Comparison of ENCODE assay signal across 8 mouse cellular contexts in genomic region chr1:86530871-86531546, GRCm38 (mm10). TPM values are rescaled to one million over a fixed set of nuclear protein-coding genes. Genes with fewer than 3 reads are reported as not detected.
DNase-seq lines count a peak whose midpoint lies in the region; ATAC-seq and TF ChIP-seq lines count a peak whose summit lies in the region.

No protein-coding gene starts in this region.

- H3K4me1 ChIP-seq in hindbrain, postnatal 0 days (ENCODE audit: insufficient read depth, low read length) = peaks cover 8% of the 10 kb centered on the region
- H3K4me1 ChIP-seq in neural tube, embryonic 11.5 days (ENCODE audit: control insufficient read depth, insufficient read depth, low read length) = peaks cover 12% of the 10 kb centered on the region; the same call in 1 of the 2 replicates

- peak; percentile 30 for DNase-seq in kidney, adult 18-20 months
- DNase-seq in kidney, adult 11 months = no peak
- DNase-seq in ZHBTc4 (ENCODE audit: low read depth, low spot score) = peak; percentile 70
- DNase-seq in hindbrain, postnatal 0 days (ENCODE audit: low spot score) = peak; percentile 66
- peak; percentile 54 for DNase-seq in neural tube, embryonic 11.5 days (ENCODE audit: low spot score)
- no peak for DNase-seq in left cerebral cortex, adult 11 months (ENCODE audit: low spot score)
- DNase-seq in urinary bladder, postnatal 10 days (ENCODE audit: low spot score) = no peak
- no peak for DNase-seq in spleen, postnatal 10 days (ENCODE audit: low spot score in 2 of 2)

- H3K27me3 ChIP-seq in hindbrain, postnatal 0 days (ENCODE audit: insufficient read depth, low read length) = no peaks in the 10 kb centered on the region
- no peaks in the 10 kb centered on the region for H3K27me3 ChIP-seq in neural tube, embryonic 11.5 days (ENCODE audit: control insufficient read depth, insufficient read depth, low read length)

- no peak for ATAC-seq in hindbrain, postnatal 0 days
- no peak for ATAC-seq in neural tube, embryonic 11.5 days (ENCODE audit: insufficient read depth, low FRiP score, low TSS enrichment)

- H3K36me3 ChIP-seq in hindbrain, postnatal 0 days (ENCODE audit: insufficient read depth, low read length) = peaks cover 8% of the 10 kb centered on the region; the same call in 1 of the 2 replicates
- H3K36me3 ChIP-seq in neural tube, embryonic 11.5 days (ENCODE audit: control insufficient read depth, insufficient read depth, low read length) = peaks cover 11% of the 10 kb centered on the region

- H3K27ac ChIP-seq in hindbrain, postnatal 0 days = no peak overlapping the region
- H3K27ac ChIP-seq in neural tube, embryonic 11.5 days (ENCODE audit: low read depth, low read length) = peak overlapping the region; percentile 34; the same call in 1 of the 2 replicates

- WGBS in hindbrain, postnatal 0 days = 12% methylated on average over 4 of the region's 4 CpGs
- 16% methylated on average over 4 of the region's 4 CpGs for WGBS in neural tube, embryonic 11.5 days

- H3K9ac ChIP-seq in hindbrain, postnatal 0 days (replicated peaks; ENCODE audit: low read length) = 0 out of 2 replicates have a peak overlapping the region, but pooled peaks have one; percentile 1
- no peak overlapping the region; the same call in 1 of the 2 replicates for H3K9ac ChIP-seq in neural tube, embryonic 11.5 days (ENCODE audit: low read length)

- no peak overlapping the region for H3K4me3 ChIP-seq in hindbrain, postnatal 0 days (ENCODE audit: low read length)
- H3K4me3 ChIP-seq in neural tube, embryonic 11.5 days (ENCODE audit: low read depth, low read length) = peak overlapping the region; percentile 2; the same call in 1 of the 2 replicates

- no peak for TF ChIP-seq CTCF in hindbrain, postnatal 0 days (IDR thresholded peaks at IDR 0.05; ENCODE audit: low read depth)

- no peaks in the 10 kb centered on the region for H3K9me3 ChIP-seq in hindbrain, postnatal 0 days (ENCODE audit: low read length)
- H3K9me3 ChIP-seq in neural tube, embryonic 11.5 days (ENCODE audit: control insufficient read depth, low read length) = no peaks in the 10 kb centered on the region

- no peak overlapping the region; the same call in 1 of the 2 replicates for H3K4me2 ChIP-seq in hindbrain, postnatal 0 days (ENCODE audit: low read depth, low read length)
- H3K4me2 ChIP-seq in neural tube, embryonic 11.5 days (ENCODE audit: low read depth) = peak overlapping the region; percentile 26

RNA-seq across cellular contexts. Expression of gene Ptma, which starts 4.5 kb away (rescaled TPM):
- total RNA-seq in hindbrain, postnatal 0 days (2014; rRNA removed) = 619 and 723 TPM in 2 replicates
- 1,399 and 1,474 TPM in 2 replicates for polyA plus RNA-seq in hindbrain, postnatal 0 days (2015; fragmentation: Nextera tagmentation; extraction: Ambion mirVana)
- polyA plus RNA-seq in neural tube, embryonic 11.5 days (2014; fragmentation: Nextera tagmentation; extraction: Ambion mirVana) = 2,926 and 3,268 TPM in 2 replicates

RNA-seq across cellular contexts. Expression of gene Pde6d, which starts 51.4 kb away (rescaled TPM):
- 36.6 and 39.1 TPM in 2 replicates for total RNA-seq in hindbrain, postnatal 0 days (2014; rRNA removed)
- polyA plus RNA-seq in hindbrain, postnatal 0 days (2015; fragmentation: Nextera tagmentation; extraction: Ambion mirVana) = 112 and 121 TPM in 2 replicates
- polyA plus RNA-seq in neural tube, embryonic 11.5 days (2014; fragmentation: Nextera tagmentation; extraction: Ambion mirVana) = 77.9 and 83.2 TPM in 2 replicates

RNA-seq across cellular contexts. Expression of gene Cops7b, which starts 51.7 kb away (rescaled TPM):
- 33.6 and 47.0 TPM in 2 replicates for total RNA-seq in hindbrain, postnatal 0 days (2014; rRNA removed)
- 44.7 and 48.3 TPM in 2 replicates for polyA plus RNA-seq in hindbrain, postnatal 0 days (2015; fragmentation: Nextera tagmentation; extraction: Ambion mirVana)
- polyA plus RNA-seq in neural tube, embryonic 11.5 days (2014; fragmentation: Nextera tagmentation; extraction: Ambion mirVana) = 63.7 and 65.4 TPM in 2 replicates

Comparison
In these comparisons a context has a peak if more than half of its experiments do, and no peak if none do; other contexts are left out.
1. DNase-seq: peak in kidney, adult 18-20 months (single experiment), ZHBTc4 (single experiment), hindbrain, postnatal 0 days (single experiment) and neural tube, embryonic 11.5 days (single experiment); none in kidney, adult 11 months (single experiment), left cerebral cortex, adult 11 months (single experiment), urinary bladder, postnatal 10 days (single experiment) and spleen, postnatal 10 days (0 of 2).